Mouse (Mus musculus): ENCODE measurements around the gene Rbl2.

The Rbl2 gene

GRCm38 (mm10) chr8:91159959-91160800 is 90.3 kb downstream of the Rbl2 start:
- no peak for DNase-seq (ENCODE audit: extremely low spot score, low read depth, low spot score)

- no peak for DNase-seq (ENCODE audit: extremely low spot score, low read depth, low spot score)
Observed at GRCm38 (mm10) chr8:91170152-91170551, 100.3 kb downstream of the Rbl2 start.

DNA sequence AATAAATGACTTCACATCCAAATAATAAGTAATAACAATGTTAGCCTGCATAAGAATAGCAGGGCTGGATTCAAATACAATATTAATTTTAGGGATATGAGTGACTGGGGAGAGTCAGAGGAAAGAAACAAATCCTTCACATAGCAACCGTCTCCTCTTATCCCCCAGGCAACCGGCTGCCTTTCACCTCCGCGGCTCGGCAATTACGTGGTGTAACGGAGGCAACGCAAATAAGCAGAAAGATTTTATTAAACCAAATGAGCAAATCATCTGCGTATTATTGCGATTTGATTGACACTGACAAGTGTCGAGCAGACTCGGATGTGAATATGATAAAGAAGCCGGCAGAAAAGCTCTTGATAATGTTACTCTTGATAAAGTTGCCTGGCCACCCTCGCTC is 101.1 kb downstream of the Rbl2 start:
- DNase-seq (ENCODE audit: extremely low spot score, low read depth, low spot score) = no peak

GRCm38 (mm10) chr8:91171605-91172004 is 101.7 kb downstream of the Rbl2 start:
- no peak for DNase-seq (ENCODE audit: extremely low spot score, low read depth, low spot score)

All from hindlimb bud, embryonic 11.5 days (tissue).